Mouse (Mus musculus) Patski (cell line): Measurements from ENCODE around the gene Abcf2. TPM values are rescaled to one million over a fixed set of nuclear protein-coding genes. Genes with fewer than 3 reads are reported as not detected.
A peak's percentile ranks its signal among the peaks of the same experiment; 100 is the strongest.

Experiments
- ATAC-seq: fragments of 100-300 bp; one replicate; pipeline ENCODE4 v1.8.0; 2021
- CTCF ChIA-PET: fragments of 350-600 bp; sonication (Branson Sonifier 250); formaldehyde crosslinking; loops from one replicate; lab custom pipeline; 2022; ENCODE audit warnings: inconsistent platforms; lab: Charles Lee
- POLR2A ChIA-PET: fragments of 350-600 bp; sonication (Branson Sonifier 250); formaldehyde crosslinking; loops from one replicate; lab custom pipeline; 2022; ENCODE audit warnings: antibody characterized with exemption, inconsistent platforms; lab: Charles Lee
- DNase-seq: peaks from one replicate; pipeline ENCODE4 v3.0.0-alpha.2; 2011; ENCODE audit warnings: low read depth, low spot score
- H3K27me3 ChIP-seq: fragments of 371-371 bp; one replicate; pipeline ENCODE4 v1.5.1; 2021
- CTCF ChIP-seq: fragments of 100-300 bp; IDR thresholded peaks from one replicate; pipeline ENCODE4 v1.5.1; 2021
- in situ Hi-C: fragments of 300-500 bp; cut with MboI; formaldehyde crosslinking; loops from 3 replicates; pipeline ENCODE4 v1.11.1; 2018; ENCODE audit warnings: low pct_unique_long_range_greater_than_20kb, mixed read lengths
- polyA plus RNA-seq: library from polyadenylated mRNA; unstranded; gene quantifications from one replicate; pipeline ENCODE4 v1.2.3, GENCODE M21; 2021

Gene Abcf2
- polyA plus RNA-seq, 1 experiment from 2014 or later: 110 TPM

DNA sequence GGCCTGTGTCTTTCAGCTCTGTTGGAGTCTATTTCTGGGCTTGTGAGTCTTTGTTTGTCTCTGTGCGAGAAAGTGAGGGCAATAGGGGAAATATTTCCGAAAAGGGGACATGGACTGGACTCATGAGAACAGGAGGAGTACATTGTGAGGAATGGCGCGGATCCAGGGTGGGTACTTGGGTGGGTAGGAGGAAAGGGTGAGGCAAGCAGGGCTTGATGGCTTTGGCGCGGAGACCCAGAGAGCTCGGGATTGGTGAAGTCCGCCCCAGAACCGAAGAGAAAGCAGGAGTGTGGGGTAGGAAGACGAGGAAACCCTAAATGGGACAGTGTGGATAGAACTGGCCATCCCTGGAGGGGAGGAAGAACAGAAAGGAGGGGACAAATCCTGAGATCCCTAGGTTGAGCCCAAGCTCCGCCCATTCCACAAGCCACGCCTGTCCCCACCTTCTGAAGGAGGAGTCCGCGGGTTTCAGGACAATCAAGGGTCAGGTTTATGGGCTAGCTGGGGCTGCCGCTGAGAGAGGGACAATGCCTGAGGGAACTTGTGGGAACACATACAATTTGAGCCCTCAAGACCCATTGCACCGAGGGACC lies 25.6 kb upstream of the Abcf2 start:
- in situ Hi-C loops: no loop called here
- TF ChIP-seq CTCF: no peak
- CTCF ChIA-PET: interaction anchor here (1.0 to 1.5 kb wide), 2 partner anchors 29 to 34 kb away, joined by 3 to 4 read pairs; no protein-coding TSS in a partner anchor
- no peak for DNase-seq
- H3K27me3 ChIP-seq: no peaks in the 10 kb centered on the region
- peak; percentile 45 for ATAC-seq
- POLR2A ChIA-PET: interaction anchor here (0.8 to 3.5 kb wide), 5 partner anchors 9 to 22 kb away, joined by 3 to 20 read pairs (median 4); partner anchors contain the start of genes Chpf2 and Smarcd3

GRCm38 (mm10) chr5:24601911-24602750 lies 24.9 kb upstream of the Abcf2 start:
- in situ Hi-C loops: no loop called here
- no peaks in the 10 kb centered on the region for H3K27me3 ChIP-seq
- no peak for TF ChIP-seq CTCF
- DNase-seq: no peak
- POLR2A ChIA-PET: interaction anchor here (0.8 to 3.5 kb wide), 5 partner anchors 10 to 22 kb away, joined by 3 to 20 read pairs (median 4); partner anchors contain the start of genes Chpf2 and Smarcd3
- peak; percentile 9 for ATAC-seq
- CTCF ChIA-PET: interaction anchor here (1.0 to 1.5 kb wide), 2 partner anchors 30 to 35 kb away, joined by 3 to 4 read pairs; no protein-coding TSS in a partner anchor

GRCm38 (mm10) chr5:24601071-24601835 lies 24.0 kb upstream of the Abcf2 start:
- ATAC-seq: no peak
- in situ Hi-C loops: no loop called here

GRCm38 (mm10) chr5:24600236-24600635 lies 23.0 kb upstream of the Abcf2 start:
- no peak for ATAC-seq

More at GRCm38 (mm10) chr5:24601071-24601835, 24.0 kb upstream of the Abcf2 start:
- ChIA-PET CTCF (interaction anchor here (1.5 kb wide), 1 partner anchor 11 kb away, joined by 8 read pairs; no protein-coding TSS in a partner anchor), POLR2A (interaction anchor here (1.3 to 3.5 kb wide), 4 partner anchors 10 to 24 kb away, joined by 3 to 20 read pairs (median 4); partner anchors contain the start of genes Abcf2 and Chpf2)
- DNase-seq: no peak
- H3K27me3 ChIP-seq: no peaks in the 10 kb centered on the region
- TF ChIP-seq CTCF: no peak

GRCm38 (mm10) chr5:24599137-24599536 lies 21.9 kb upstream of the Abcf2 start:
- POLR2A ChIA-PET: interaction anchor here (0.6 kb wide), 2 partner anchors 18 to 246 kb away, joined by 3 read pairs; no protein-coding TSS in a partner anchor
- CTCF ChIA-PET: interaction anchor here (3.6 kb wide), 1 partner anchor 38 kb away, joined by 19 read pairs; no protein-coding TSS in a partner anchor
- no peak for ATAC-seq

More at GRCm38 (mm10) chr5:24600236-24600635, 23.0 kb upstream of the Abcf2 start:
- no peak for TF ChIP-seq CTCF
- DNase-seq: no peak
- no peaks in the 10 kb centered on the region for H3K27me3 ChIP-seq
- CTCF ChIA-PET: interaction anchor here (1.5 kb wide), 1 partner anchor 12 kb away, joined by 8 read pairs; no protein-coding TSS in a partner anchor
- POLR2A ChIA-PET: interaction anchor here (1.3 to 3.5 kb wide), 3 partner anchors 11 to 23 kb away, joined by 3 to 20 read pairs (median 5); partner anchors contain the start of genes Abcf2 and Chpf2
- in situ Hi-C loops: no loop called here

DNA sequence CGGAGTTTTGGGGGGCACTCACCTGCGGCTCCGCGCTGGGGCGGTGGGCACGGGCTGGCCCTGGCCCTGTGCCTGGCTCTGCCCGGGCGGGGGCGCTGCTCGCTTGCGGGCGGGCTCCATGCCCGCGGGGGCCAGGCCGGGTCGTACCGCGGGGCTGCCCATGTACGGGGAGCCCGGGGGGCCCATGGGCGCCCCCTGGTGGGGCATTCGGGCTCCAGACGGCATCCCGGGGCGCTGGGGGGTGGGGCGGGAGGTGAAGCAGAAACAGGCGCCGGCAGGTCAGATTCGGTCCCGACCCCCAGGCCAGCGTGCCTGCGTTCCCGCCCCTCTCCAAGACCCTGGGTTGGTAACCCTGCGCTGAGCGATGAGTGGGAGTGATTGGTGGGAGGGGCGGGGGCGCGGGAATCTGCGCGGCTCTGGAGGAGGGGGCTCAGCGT lies 21.3 kb upstream of the Abcf2 start:
- DNase-seq: no peak
- CTCF ChIA-PET: interaction anchor here (0.9 to 5.6 kb wide), 7 partner anchors 13 to 88 kb away, joined by 3 to 49 read pairs (median 6); partner anchors contain the start of genes Abcf2 and Chpf2
- in situ Hi-C loops: loop anchor here (5.0 kb wide), 1 partner anchor 49 kb away; no protein-coding TSS in a partner anchor
- no peaks in the 10 kb centered on the region for H3K27me3 ChIP-seq
- no peak for TF ChIP-seq CTCF
- ATAC-seq: no peak
- POLR2A ChIA-PET: interaction anchor here (1.2 kb wide), 1 partner anchor 12 kb away, joined by 4 read pairs; no protein-coding TSS in a partner anchor

More at GRCm38 (mm10) chr5:24599137-24599536, 21.9 kb upstream of the Abcf2 start:
- TF ChIP-seq CTCF: no peak
- in situ Hi-C loops: loop anchor here (5.0 kb wide), 1 partner anchor 48 kb away; no protein-coding TSS in a partner anchor
- no peak for DNase-seq
- no peaks in the 10 kb centered on the region for H3K27me3 ChIP-seq

GRCm38 (mm10) chr5:24597901-24598569 lies 20.8 kb upstream of the Abcf2 start:
- DNase-seq (no peak), ATAC-seq (no peak)
- no peaks in the 10 kb centered on the region for H3K27me3 ChIP-seq
- CTCF ChIA-PET: interaction anchor here (0.9 to 5.6 kb wide), 12 partner anchors 12 to 87 kb away, joined by 3 to 49 read pairs (median 6); partner anchors contain the start of genes Abcf2 and Chpf2
- TF ChIP-seq CTCF: no peak
- POLR2A ChIA-PET: interaction anchor here (0.5 to 1.2 kb wide), 2 partner anchors 12 to 13 kb away, joined by 4 to 5 read pairs; no protein-coding TSS in a partner anchor
- in situ Hi-C loops: loop anchor here (5.0 kb wide), 1 partner anchor 49 kb away; no protein-coding TSS in a partner anchor

- POLR2A ChIA-PET: interaction anchor here (1.2 to 1.4 kb wide), 2 partner anchors 11 to 14 kb away, joined by 4 read pairs; partner anchors contain the start of gene Chpf2
- no peaks in the 10 kb centered on the region for H3K27me3 ChIP-seq
- DNase-seq: no peak
- in situ Hi-C loops: loop anchor here (5.0 kb wide), 1 partner anchor 50 kb away; no protein-coding TSS in a partner anchor
- CTCF ChIA-PET: interaction anchor here (0.9 to 5.6 kb wide), 14 partner anchors 11 to 87 kb away, joined by 3 to 49 read pairs (median 6); partner anchors contain the start of genes Abcf2 and Chpf2
- ATAC-seq: no peak
- no peak for TF ChIP-seq CTCF
Observed at GRCm38 (mm10) chr5:24597221-24597728, 20.0 kb upstream of the Abcf2 start.
